Mouse (Mus musculus): ENCODE results near the gene Aaas.

Aaas gene

GRCm38 (mm10) chr15:102350138-102350941, at the start of gene Aaas:
Gene Aaas (minus strand): TSS chr15:102350771.
- in situ Hi-C loops (cut with MboI, MseI) = no loop called here

DNA sequence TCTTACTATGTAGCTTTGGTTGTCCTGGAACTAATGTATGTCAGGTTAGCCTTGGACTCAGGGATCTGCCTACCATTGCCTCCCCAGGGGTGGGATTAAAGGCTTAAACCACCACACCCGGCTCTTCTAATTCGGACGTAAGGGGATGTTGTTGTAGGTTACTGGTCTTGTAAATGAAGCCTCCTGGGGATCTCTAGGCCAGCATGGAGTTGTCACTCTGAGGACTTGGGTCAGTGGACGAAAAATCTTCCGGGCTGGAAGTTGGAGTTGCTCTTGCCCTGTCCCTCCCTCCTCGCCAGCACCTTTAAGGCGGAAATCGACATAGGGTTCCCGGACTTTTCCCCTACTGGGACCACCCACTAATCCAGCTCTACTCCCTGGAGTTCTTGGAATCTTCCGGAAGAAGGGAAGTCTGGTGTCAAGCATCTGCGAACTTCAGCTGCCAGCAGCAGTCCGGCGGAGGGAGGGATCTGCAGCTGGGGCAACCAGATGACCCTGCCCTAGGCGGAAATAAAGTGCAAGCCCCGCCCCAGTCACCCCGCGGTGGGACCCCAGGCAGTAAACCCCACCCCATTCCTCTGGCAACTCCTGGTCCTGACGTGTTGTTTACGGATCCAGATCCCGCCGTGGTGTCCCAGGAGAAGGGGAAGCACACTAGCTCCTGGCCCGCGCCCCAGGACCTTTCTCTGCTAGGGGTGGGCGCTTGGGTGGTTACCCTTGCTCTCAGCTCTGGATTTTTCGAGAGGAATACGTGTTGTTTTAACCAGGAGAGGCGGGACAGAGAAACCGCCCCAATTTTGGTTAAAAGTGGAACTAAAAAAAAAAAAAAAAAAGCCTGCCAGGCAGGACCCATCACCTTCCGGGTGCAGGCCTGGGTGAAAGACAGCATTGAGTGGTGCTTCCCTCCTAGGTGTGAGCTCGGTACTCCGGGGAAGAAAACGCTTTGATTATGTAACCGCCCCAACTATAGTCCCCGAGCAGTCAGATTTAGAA, 49.0 kb upstream of the Aaas start:
- in situ Hi-C loops (cut with MboI, MseI) = loop anchor here (25.0 kb wide), 1 partner anchor 863 kb away; the partner anchor contains the start of genes Copz1 and Nfe2

DNA sequence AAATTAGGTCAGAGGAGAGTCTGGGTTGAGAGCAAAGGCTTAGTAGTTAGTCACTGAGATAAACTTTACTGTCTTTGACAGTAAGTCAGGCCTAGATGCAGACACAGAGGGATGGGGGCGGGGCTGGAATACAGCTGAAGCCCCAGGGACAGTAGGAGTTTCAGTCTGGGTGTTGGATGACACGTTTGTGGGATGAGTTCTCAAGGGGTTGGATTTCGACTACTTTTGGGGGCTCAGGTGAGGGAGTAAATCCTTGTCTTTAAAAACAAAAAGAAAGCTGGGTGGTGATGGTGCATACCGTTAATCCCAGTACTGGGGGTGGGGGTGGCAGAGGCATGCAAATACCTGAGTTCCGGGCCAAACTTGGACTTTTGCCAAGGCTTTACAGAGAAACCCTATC, 48.1 kb upstream of the Aaas start:
- in situ Hi-C loops (cut with MboI, MseI) = no loop called here

GRCm38 (mm10) chr15:102395061-102395460, 44.5 kb upstream of the Aaas start:
- in situ Hi-C loops (cut with MboI, MseI) = no loop called here

- in situ Hi-C loops (cut with MboI, MseI) = no loop called here
Observed at GRCm38 (mm10) chr15:102393584-102394014, 43.0 kb upstream of the Aaas start.

- in situ Hi-C loops (cut with MboI, MseI) = no loop called here
Observed at GRCm38 (mm10) chr15:102392520-102392919, 41.9 kb upstream of the Aaas start.

DNA sequence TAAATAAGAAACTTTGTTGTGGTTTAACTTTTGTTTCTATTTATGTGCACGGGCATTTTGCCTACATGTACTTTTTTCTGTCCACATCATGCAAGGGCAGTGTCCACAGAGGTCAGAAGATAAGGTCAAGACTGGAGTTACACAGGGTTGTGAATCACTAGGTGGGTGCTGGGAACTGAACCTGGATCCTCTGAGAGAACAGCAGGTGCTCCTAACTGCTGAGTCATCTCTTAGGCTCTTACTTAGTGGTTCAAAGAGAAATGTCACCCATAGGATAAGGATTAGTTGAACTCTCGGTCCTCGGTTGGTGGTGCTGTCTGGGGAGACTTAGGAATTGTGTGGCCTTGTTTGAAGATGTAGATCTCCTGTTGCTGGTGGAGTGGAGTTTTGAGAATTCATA, 38.4 kb upstream of the Aaas start:
- in situ Hi-C loops (cut with MboI, MseI) = no loop called here

GRCm38 (mm10) chr15:102386640-102387039, 36.1 kb upstream of the Aaas start:
- in situ Hi-C loops (cut with MboI, MseI) = no loop called here

- in situ Hi-C loops (cut with MboI, MseI) = no loop called here
Observed at GRCm38 (mm10) chr15:102383671-102384070, 33.1 kb upstream of the Aaas start.

GRCm38 (mm10) chr15:102381575-102381974, 31.0 kb upstream of the Aaas start:
- in situ Hi-C loops (cut with MboI, MseI) = no loop called here

GRCm38 (mm10) chr15:102377810-102378262, 27.3 kb upstream of the Aaas start:
- in situ Hi-C loops (cut with MboI, MseI) = loop anchor here (5.0 kb wide), 1 partner anchor 69 kb away; the partner anchor contains the start of gene Amhr2

GRCm38 (mm10) chr15:102377163-102377543, 26.6 kb upstream of the Aaas start:
- in situ Hi-C loops (cut with MboI, MseI) = loop anchor here (5.0 kb wide), 1 partner anchor 70 kb away; the partner anchor contains the start of gene Amhr2

DNA sequence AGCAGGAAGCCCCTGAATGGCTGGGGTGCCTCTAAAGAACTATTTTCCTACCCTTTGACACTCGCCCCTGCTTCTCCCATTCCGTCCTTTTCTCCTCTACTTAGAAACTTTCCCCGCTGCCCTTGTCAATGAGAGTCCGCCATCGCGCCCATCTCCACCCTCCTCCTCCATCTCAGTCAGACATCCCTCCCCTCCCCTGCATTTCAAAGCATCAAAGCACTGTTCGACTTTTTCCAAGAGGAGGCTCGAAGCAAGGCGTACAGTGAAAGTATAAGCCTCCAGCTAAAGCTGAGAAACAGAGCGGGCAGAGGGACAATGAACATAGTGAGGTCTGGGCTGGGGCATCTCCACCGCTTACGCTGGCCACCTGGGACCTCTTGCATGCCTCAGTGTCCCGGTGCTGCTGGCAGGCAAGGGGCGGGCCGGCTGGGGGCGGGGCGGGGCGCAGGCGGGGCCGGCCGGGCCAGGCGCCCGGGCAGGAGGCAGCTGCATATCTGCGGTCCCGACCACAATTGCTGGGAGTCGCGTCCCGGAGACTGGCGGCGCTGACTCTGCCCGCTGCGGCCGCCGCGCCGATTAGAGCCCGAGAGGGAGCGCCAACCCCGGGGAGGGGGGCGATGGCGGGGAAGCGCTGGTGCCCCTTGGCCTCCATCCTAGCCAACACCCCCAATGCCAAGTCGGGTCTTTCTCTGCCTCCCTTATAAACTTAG, 26.0 kb upstream of the Aaas start:
- in situ Hi-C loops (cut with MboI, MseI) = loop anchor here (5.0 kb wide), 1 partner anchor 71 kb away; the partner anchor contains the start of gene Amhr2

DNA sequence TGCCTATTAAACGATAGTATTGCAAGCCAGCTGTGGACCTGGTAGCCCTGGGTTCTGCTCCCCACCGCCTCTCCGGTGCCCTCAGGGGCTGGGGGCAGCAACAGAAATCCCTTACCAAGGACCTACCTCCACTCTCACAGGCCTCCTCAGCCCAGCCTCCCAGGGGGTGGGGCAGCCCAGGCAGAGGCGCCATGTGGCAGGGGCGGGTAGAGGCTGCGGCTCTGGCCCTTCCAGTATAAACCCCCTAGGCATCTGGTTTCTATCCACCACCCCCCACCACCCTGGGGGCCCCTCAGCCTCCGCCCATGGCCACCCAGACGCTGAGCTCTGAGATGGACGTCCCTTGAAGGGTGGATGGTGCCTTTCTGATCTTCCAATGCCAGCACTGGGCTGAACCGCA, 20.2 kb upstream of the Aaas start:
- in situ Hi-C loops (cut with MboI, MseI) = loop anchor here (5.0 kb wide), 1 partner anchor 33 kb away; no protein-coding TSS in a partner anchor

- in situ Hi-C loops (cut with MboI, MseI) = loop anchor here (5.0 kb wide), 1 partner anchor 33 kb away; no protein-coding TSS in a partner anchor
Observed at GRCm38 (mm10) chr15:102369972-102370371, 19.4 kb upstream of the Aaas start.

- in situ Hi-C loops (cut with MboI, MseI) = no loop called here
Observed at GRCm38 (mm10) chr15:102366733-102367344, 16.3 kb upstream of the Aaas start, which contains the start of gene Sp7. Gene Sp7 (minus strand): TSS chr15:102367182.

DNA sequence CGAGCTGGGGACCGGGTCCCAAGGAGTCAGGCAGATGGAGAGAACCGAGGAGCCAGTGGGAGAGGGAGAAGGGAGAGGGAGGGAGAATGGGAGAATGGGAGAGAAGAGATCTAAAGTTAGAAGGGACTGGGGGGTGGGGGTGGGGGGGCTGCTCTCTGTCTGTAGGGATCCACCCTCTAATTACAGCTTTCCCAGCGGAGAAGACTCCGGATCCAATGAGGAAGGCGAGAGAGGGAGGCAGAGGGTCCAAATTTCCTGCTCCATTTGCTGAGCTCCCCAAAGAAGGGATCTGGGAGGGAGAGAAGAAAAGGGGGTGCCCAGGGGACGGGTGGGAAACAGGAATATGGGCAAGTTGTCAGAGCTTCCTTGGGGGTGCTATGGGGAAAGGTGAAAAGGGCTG, 15.7 kb upstream of the Aaas start:
- in situ Hi-C loops (cut with MboI, MseI) = no loop called here

DNA sequence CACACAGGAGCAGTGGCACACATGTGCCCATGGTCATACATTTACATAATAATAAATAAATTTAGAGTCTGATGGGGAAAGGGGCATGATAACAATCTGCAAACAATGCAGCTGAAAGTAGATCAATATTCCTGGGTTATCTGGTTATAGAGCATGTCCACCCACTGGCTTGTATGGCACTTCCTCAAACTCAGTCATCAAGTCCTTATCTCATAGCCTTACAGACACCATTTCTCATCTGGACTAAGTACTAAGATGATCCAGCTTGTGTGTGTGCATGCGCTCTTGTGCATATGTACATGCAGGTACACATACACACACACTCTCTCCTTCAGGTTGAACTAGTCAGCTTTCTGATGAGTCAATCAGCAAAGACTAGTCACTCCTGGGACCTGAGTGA, 14.1 kb upstream of the Aaas start:
- in situ Hi-C loops (cut with MboI, MseI) = no loop called here

DNA sequence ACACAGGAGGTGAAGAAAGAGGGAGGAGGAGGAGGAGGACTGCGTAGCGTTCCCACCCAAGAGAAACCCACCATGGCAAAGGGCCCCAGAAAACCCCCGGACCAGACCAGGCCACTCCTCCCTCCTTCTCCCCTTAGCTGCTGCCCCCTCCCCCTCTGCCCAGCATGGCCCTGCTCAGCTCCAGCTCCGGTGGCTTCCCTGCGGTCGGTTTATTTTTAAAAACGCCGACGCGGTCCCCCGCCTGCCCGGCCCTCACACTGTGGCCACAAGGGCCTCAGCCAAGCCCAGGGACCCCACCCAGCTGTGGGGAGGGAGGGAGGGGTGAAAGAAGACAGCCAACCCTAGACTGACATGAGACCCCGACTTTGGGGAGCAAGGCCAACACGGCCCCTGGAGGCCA, 12.1 kb upstream of the Aaas start:
- in situ Hi-C loops (cut with MboI, MseI) = no loop called here

DNA sequence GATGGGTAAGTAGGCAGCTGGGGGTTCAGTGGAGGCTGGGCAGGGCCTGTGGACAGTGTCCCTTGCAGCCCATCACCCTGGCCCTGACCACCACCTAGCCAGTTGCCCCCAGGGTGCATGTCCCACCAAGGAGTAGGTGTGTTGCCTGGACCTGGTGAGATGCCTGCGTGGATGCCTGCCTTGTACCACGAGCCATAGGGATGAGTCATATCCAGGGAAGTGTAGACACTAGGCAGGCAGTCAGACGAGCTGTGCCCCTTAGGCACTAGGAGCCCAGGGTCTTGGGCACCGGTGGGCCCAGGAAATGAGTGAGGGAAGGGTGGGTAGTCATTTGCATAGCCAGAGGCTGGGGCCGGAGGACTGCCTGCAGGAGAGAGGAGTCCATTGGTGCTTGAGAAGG, 8.3 kb upstream of the Aaas start:
- in situ Hi-C loops (cut with MboI, MseI) = no loop called here

DNA sequence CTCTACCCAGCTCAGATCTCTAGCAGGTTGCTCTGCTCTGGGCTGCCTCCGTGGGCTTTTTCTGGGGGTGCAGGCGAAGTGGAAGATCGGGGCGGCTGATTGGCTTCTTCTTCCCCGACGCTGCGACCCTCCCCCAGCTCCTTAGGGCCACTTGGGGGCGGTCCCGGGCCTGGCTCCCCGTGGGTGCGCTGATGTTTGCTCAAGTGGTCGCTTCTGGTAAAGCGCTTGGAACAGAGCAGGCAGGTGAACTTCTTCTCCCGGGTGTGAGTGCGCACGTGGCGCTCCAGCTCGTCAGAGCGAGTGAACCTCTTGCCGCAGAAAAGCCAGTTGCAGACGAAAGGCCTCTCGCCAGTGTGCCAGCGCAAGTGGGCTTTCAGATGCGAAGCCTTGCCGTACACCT, 7.6 kb upstream of the Aaas start:
- in situ Hi-C loops (cut with MboI, MseI) = no loop called here

Data from T-helper 1 cell (primary cell).